Mouse (Mus musculus): ENCODE measurements around the gene Pcnx2. TPM values are rescaled to one million over a fixed set of nuclear protein-coding genes. Genes with fewer than 3 reads are reported as not detected.
A peak's percentile ranks its signal among the peaks of the same experiment; 100 is the strongest.

Pcnx2 gene
- total and polyA plus RNA-seq, 3 experiments: 0.16 TPM; not detected in 2

- H3K9me3 ChIP-seq (replicated peaks): peaks cover 85% of the 10 kb centered on the region
- H3K27me3 ChIP-seq (ENCODE audit: insufficient read depth, low read length): no peaks in the 10 kb centered on the region
- no peaks in the 10 kb centered on the region for H3K4me1 ChIP-seq (ENCODE audit: insufficient read depth, low read depth, low read length)
- no peak for DNase-seq (ENCODE audit: low spot score)
- H3K4me3 ChIP-seq (ENCODE audit: low read depth, low read length): no peak overlapping the region
- no peak for TF ChIP-seq CTCF (IDR thresholded peaks at IDR 0.05; ENCODE audit: low read depth, low read length)
- no peak for ATAC-seq (ENCODE audit: extremely low read depth, insufficient number of reproducible peaks, low FRiP score, poor library complexity, severe bottlenecking)
- H3K36me3 ChIP-seq (replicated peaks): no peaks in the 10 kb centered on the region
Measured at GRCm38 (mm10) chr8:125819797-125820196, 78.3 kb downstream of the Pcnx2 start.

- TF ChIP-seq GATA2 (IDR thresholded peaks at IDR 0.05; ENCODE audit: borderline replicate concordance, low read depth, low read length) (no peak), POLR2AphosphoS5 (IDR thresholded peaks at IDR 0.05; ENCODE audit: insufficient replicate concordance, low read depth, low read length) (no peak), TAL1 (conservative IDR thresholded peaks at IDR 0.05; ENCODE audit: low read depth, low read length) (no peak), GATA1 (IDR thresholded peaks at IDR 0.05; ENCODE audit: borderline replicate concordance, low read length) (no peak), CTCF (IDR thresholded peaks at IDR 0.05; ENCODE audit: low read depth, low read length) (no peak)
- H3K4me1 ChIP-seq (ENCODE audit: insufficient read depth, low read depth, low read length): no peaks in the 10 kb centered on the region
- H3K27me3 ChIP-seq (ENCODE audit: insufficient read depth, low read length): no peaks in the 10 kb centered on the region
- H3K4me3 ChIP-seq (ENCODE audit: low read depth, low read length): no peak overlapping the region
- peaks cover 82% of the 10 kb centered on the region for H3K9me3 ChIP-seq (replicated peaks)
- DNase-seq (ENCODE audit: low spot score) (no peak), ATAC-seq (ENCODE audit: extremely low read depth, insufficient number of reproducible peaks, low FRiP score, poor library complexity, severe bottlenecking) (no peak)
- H3K36me3 ChIP-seq (replicated peaks): no peaks in the 10 kb centered on the region
Measured at GRCm38 (mm10) chr8:125818796-125819195, 79.3 kb downstream of the Pcnx2 start.

GRCm38 (mm10) chr8:125816742-125817141, 81.4 kb downstream of the Pcnx2 start:
- no peak for TF ChIP-seq TAL1 (conservative IDR thresholded peaks at IDR 0.05; ENCODE audit: low read depth, low read length)
- TF ChIP-seq GATA1 (IDR thresholded peaks at IDR 0.05; ENCODE audit: borderline replicate concordance, low read length): no peak
- TF ChIP-seq POLR2AphosphoS5 (IDR thresholded peaks at IDR 0.05; ENCODE audit: insufficient replicate concordance, low read depth, low read length): no peak
- no peak for TF ChIP-seq CTCF (IDR thresholded peaks at IDR 0.05; ENCODE audit: low read depth, low read length)
- TF ChIP-seq GATA2 (IDR thresholded peaks at IDR 0.05; ENCODE audit: borderline replicate concordance, low read depth, low read length): no peak

GRCm38 (mm10) chr8:125808826-125809225, 89.3 kb downstream of the Pcnx2 start:
- DNase-seq (ENCODE audit: low spot score) (no peak), ATAC-seq (ENCODE audit: extremely low read depth, insufficient number of reproducible peaks, low FRiP score, poor library complexity, severe bottlenecking) (no peak)
- H3K4me3 ChIP-seq (ENCODE audit: low read depth, low read length): no peak overlapping the region
- H3K36me3 ChIP-seq (replicated peaks): no peaks in the 10 kb centered on the region
- H3K4me1 ChIP-seq (ENCODE audit: insufficient read depth, low read depth, low read length): no peaks in the 10 kb centered on the region
- TF ChIP-seq TAL1 (conservative IDR thresholded peaks at IDR 0.05; ENCODE audit: low read depth, low read length) (no peak), POLR2AphosphoS5 (IDR thresholded peaks at IDR 0.05; ENCODE audit: insufficient replicate concordance, low read depth, low read length) (no peak), GATA2 (IDR thresholded peaks at IDR 0.05; ENCODE audit: borderline replicate concordance, low read depth, low read length) (no peak), CTCF (IDR thresholded peaks at IDR 0.05; ENCODE audit: low read depth, low read length) (no peak), GATA1 (IDR thresholded peaks at IDR 0.05; ENCODE audit: borderline replicate concordance, low read length) (no peak)
- peaks cover 73% of the 10 kb centered on the region for H3K9me3 ChIP-seq (replicated peaks)
- H3K27me3 ChIP-seq (ENCODE audit: insufficient read depth, low read length): no peaks in the 10 kb centered on the region

More at GRCm38 (mm10) chr8:125816742-125817141, 81.4 kb downstream of the Pcnx2 start:
- DNase-seq (ENCODE audit: low spot score) (no peak), ATAC-seq (ENCODE audit: extremely low read depth, insufficient number of reproducible peaks, low FRiP score, poor library complexity, severe bottlenecking) (no peak)
- H3K4me3 ChIP-seq (ENCODE audit: low read depth, low read length): no peak overlapping the region
- no peaks in the 10 kb centered on the region for H3K27me3 ChIP-seq (ENCODE audit: insufficient read depth, low read length)
- H3K36me3 ChIP-seq (replicated peaks): no peaks in the 10 kb centered on the region
- peaks cover 82% of the 10 kb centered on the region for H3K9me3 ChIP-seq (replicated peaks)
- H3K4me1 ChIP-seq (ENCODE audit: insufficient read depth, low read depth, low read length): no peaks in the 10 kb centered on the region

GRCm38 (mm10) chr8:125807905-125808310, 90.2 kb downstream of the Pcnx2 start:
- DNase-seq (ENCODE audit: low spot score) (no peak), ATAC-seq (ENCODE audit: extremely low read depth, insufficient number of reproducible peaks, low FRiP score, poor library complexity, severe bottlenecking) (peak; percentile 28; the same call in 1 of the 2 replicates)
- H3K9me3 ChIP-seq (replicated peaks): peaks cover 72% of the 10 kb centered on the region
- H3K27me3 ChIP-seq (ENCODE audit: insufficient read depth, low read length): no peaks in the 10 kb centered on the region
- no peaks in the 10 kb centered on the region for H3K4me1 ChIP-seq (ENCODE audit: insufficient read depth, low read depth, low read length)
- no peaks in the 10 kb centered on the region for H3K36me3 ChIP-seq (replicated peaks)
- H3K4me3 ChIP-seq (ENCODE audit: low read depth, low read length): no peak overlapping the region
- TF ChIP-seq CTCF (IDR thresholded peaks at IDR 0.05; ENCODE audit: low read depth, low read length) (no peak), GATA1 (IDR thresholded peaks at IDR 0.05; ENCODE audit: borderline replicate concordance, low read length) (no peak), TAL1 (conservative IDR thresholded peaks at IDR 0.05; ENCODE audit: low read depth, low read length) (no peak), GATA2 (IDR thresholded peaks at IDR 0.05; ENCODE audit: borderline replicate concordance, low read depth, low read length) (no peak), POLR2AphosphoS5 (IDR thresholded peaks at IDR 0.05; ENCODE audit: insufficient replicate concordance, low read depth, low read length) (no peak)

GRCm38 (mm10) chr8:125806459-125806858, 91.7 kb downstream of the Pcnx2 start:
- ATAC-seq (ENCODE audit: extremely low read depth, insufficient number of reproducible peaks, low FRiP score, poor library complexity, severe bottlenecking) (no peak), DNase-seq (ENCODE audit: low spot score) (no peak)
- H3K27me3 ChIP-seq (ENCODE audit: insufficient read depth, low read length): no peaks in the 10 kb centered on the region
- H3K4me3 ChIP-seq (ENCODE audit: low read depth, low read length): no peak overlapping the region
- H3K4me1 ChIP-seq (ENCODE audit: insufficient read depth, low read depth, low read length): no peaks in the 10 kb centered on the region
- no peak for TF ChIP-seq GATA2 (IDR thresholded peaks at IDR 0.05; ENCODE audit: borderline replicate concordance, low read depth, low read length)
- no peak for TF ChIP-seq CTCF (IDR thresholded peaks at IDR 0.05; ENCODE audit: low read depth, low read length)
- no peak for TF ChIP-seq POLR2AphosphoS5 (IDR thresholded peaks at IDR 0.05; ENCODE audit: insufficient replicate concordance, low read depth, low read length)
- no peak for TF ChIP-seq GATA1 (IDR thresholded peaks at IDR 0.05; ENCODE audit: borderline replicate concordance, low read length)
- no peak for TF ChIP-seq TAL1 (conservative IDR thresholded peaks at IDR 0.05; ENCODE audit: low read depth, low read length)
- no peaks in the 10 kb centered on the region for H3K36me3 ChIP-seq (replicated peaks)
- peaks cover 73% of the 10 kb centered on the region for H3K9me3 ChIP-seq (replicated peaks)

- DNase-seq (ENCODE audit: low spot score) (no peak), ATAC-seq (ENCODE audit: extremely low read depth, insufficient number of reproducible peaks, low FRiP score, poor library complexity, severe bottlenecking) (no peak)
- H3K4me1 ChIP-seq (ENCODE audit: insufficient read depth, low read depth, low read length): no peaks in the 10 kb centered on the region
- no peak for TF ChIP-seq TAL1 (conservative IDR thresholded peaks at IDR 0.05; ENCODE audit: low read depth, low read length)
- TF ChIP-seq CTCF (IDR thresholded peaks at IDR 0.05; ENCODE audit: low read depth, low read length): no peak
- no peak for TF ChIP-seq GATA2 (IDR thresholded peaks at IDR 0.05; ENCODE audit: borderline replicate concordance, low read depth, low read length)
- TF ChIP-seq GATA1 (IDR thresholded peaks at IDR 0.05; ENCODE audit: borderline replicate concordance, low read length): no peak
- TF ChIP-seq POLR2AphosphoS5 (IDR thresholded peaks at IDR 0.05; ENCODE audit: insufficient replicate concordance, low read depth, low read length): no peak
- no peak overlapping the region for H3K4me3 ChIP-seq (ENCODE audit: low read depth, low read length)
- H3K9me3 ChIP-seq (replicated peaks): peaks cover 85% of the 10 kb centered on the region
- no peaks in the 10 kb centered on the region for H3K27me3 ChIP-seq (ENCODE audit: insufficient read depth, low read length)
- no peaks in the 10 kb centered on the region for H3K36me3 ChIP-seq (replicated peaks)
Measured at GRCm38 (mm10) chr8:125796970-125797369, 101.1 kb downstream of the Pcnx2 start.

Data from G1E (cell line).